Mouse (Mus musculus) heart, embryonic 14.5 days (tissue): Measurements from ENCODE around the gene Lpxn. TPM values are rescaled to one million over a fixed set of nuclear protein-coding genes. Genes with fewer than 3 reads are reported as not detected.

Source experiments
- ATAC-seq: fragments of 200-750 bp; cut with Nextera tagmentation; 2 replicates; pipeline ENCODE4 v1.8.0; 2017; ENCODE audit warnings: low read depth, moderate TSS enrichment; ENCODE audit not compliant: insufficient number of reproducible peaks, insufficient read depth, low FRiP score
- H3K27ac ChIP-seq, 2 experiments: fragments of 200-500 bp in 1 of 2; fragments of 300-500 bp in 1 of 2; sonication (generic) in 1 of 2; replicated peaks in 1 of 2; 2 replicates each; pipeline ENCODE4 v1.5.1; 2012 to 2014; ENCODE audit warnings: low read depth in 2 of 2, low read length in 2 of 2, control low read depth in 1 of 2, mild to moderate bottlenecking in 1 of 2, mixed read lengths in 1 of 2; ENCODE audit not compliant: control insufficient read depth in 1 of 2, insufficient read depth in 1 of 2
- H3K27me3 ChIP-seq: fragments of 300-500 bp; sonication (generic); 2 replicates; pipeline ENCODE4 v1.6.1; 2014; ENCODE audit warnings: mild to moderate bottlenecking, low read length, control low read depth; ENCODE audit not compliant: control insufficient read depth, insufficient read depth
- H3K36me3 ChIP-seq: fragments of 300-500 bp; sonication (generic); 2 replicates; pipeline ENCODE4 v1.6.1; 2014; ENCODE audit warnings: mild to moderate bottlenecking, control low read depth, low read length, mixed read lengths; ENCODE audit not compliant: control insufficient read depth, insufficient read depth
- H3K4me1 ChIP-seq, 2 experiments: fragments of 200-500 bp in 1 of 2; fragments of 300-500 bp in 1 of 2; sonication (generic) in 1 of 2; 2 replicates each; pipeline ENCODE4 v1.6.1; 2012 to 2014; ENCODE audit warnings: low read length in 2 of 2, control low read depth in 1 of 2, mixed read lengths in 1 of 2; ENCODE audit not compliant: control insufficient read depth in 2 of 2, insufficient read depth in 2 of 2
- H3K4me2 ChIP-seq: fragments of 300-500 bp; sonication (generic); 2 replicates; pipeline ENCODE4 v1.6.1; 2014; ENCODE audit warnings: mild to moderate bottlenecking, low read length
- H3K4me3 ChIP-seq, 2 experiments: fragments of 200-500 bp in 1 of 2; fragments of 300-500 bp in 1 of 2; sonication (generic) in 1 of 2; 2 replicates each; pipeline ENCODE4 v1.5.1; 2012 to 2014; ENCODE audit warnings: low read length in 2 of 2, mild to moderate bottlenecking in 2 of 2, control low read depth in 1 of 2, low read depth in 1 of 2, moderate library complexity in 1 of 2; ENCODE audit not compliant: control insufficient read depth in 1 of 2, insufficient read depth in 1 of 2
- H3K9ac ChIP-seq: fragments of 300-500 bp; sonication (generic); 2 replicates; pipeline ENCODE4 v1.6.1; 2014; ENCODE audit warnings: mild to moderate bottlenecking, low read length
- H3K9me3 ChIP-seq: fragments of 300-500 bp; sonication (generic); 2 replicates; pipeline ENCODE4 v1.6.1; 2016; ENCODE audit warnings: low read length, control low read depth; ENCODE audit not compliant: control insufficient read depth
- WGBS: fragments of 180-500 bp; shearing (Covaris S2); extraction: QIAGEN DNeasy Blood & Tissue Kit; methylation state at CpG from one replicate; pipeline ENCODE4 v1.1.7; 2014; 5-methylcytosine and 5-hydroxymethylcytosine counted together
- polyA plus RNA-seq: library from polyadenylated mRNA; unstranded; fragments of >200 nt; fragmentation: Nextera tagmentation; extraction: Ambion mirVana; gene quantifications from 2 replicates; pipeline ENCODE4 v1.2.1, GENCODE M21; 2014

The Lpxn gene
- polyA plus RNA-seq, 1 experiment from 2014 or later = 0.92 TPM

GRCm38 (mm10) chr19:12780437-12780836 lies 15.6 kb upstream of the Lpxn start:
- no peak overlapping the region for H3K27ac ChIP-seq
- no peak for ATAC-seq
- no peaks in the 10 kb centered on the region; a peak in 1 of 4 replicates for H3K4me1 ChIP-seq
- no peak overlapping the region for H3K4me3 ChIP-seq
- H3K4me2 ChIP-seq = no peak overlapping the region
- H3K9me3 ChIP-seq = no peaks in the 10 kb centered on the region
- no peaks in the 10 kb centered on the region for H3K27me3 ChIP-seq
- peaks cover 30% of the 10 kb centered on the region for H3K36me3 ChIP-seq
- H3K9ac ChIP-seq = no peak overlapping the region

- Histone ChIP-seq H3K36me3 (peaks cover 15% of the 10 kb centered on the region), H3K27ac (no peak overlapping the region), H3K27me3 (no peaks in the 10 kb centered on the region), H3K4me3 (no peak overlapping the region), H3K9me3 (no peaks in the 10 kb centered on the region), H3K4me1 (peaks cover 2 to 16% of the 10 kb centered on the region in 2 experiments; a peak in 3 of 4 replicates), H3K9ac (no peak overlapping the region), H3K4me2 (no peak overlapping the region)
- no peak for ATAC-seq
- WGBS = 85% methylated on average over 2 of the region's 2 CpGs
These were observed 9.1 kb upstream of the Lpxn start for GRCm38 (mm10) chr19:12786803-12787395.

GRCm38 (mm10) chr19:12787721-12788120 lies 8.3 kb upstream of the Lpxn start:
- Histone ChIP-seq H3K36me3 (peaks cover 15% of the 10 kb centered on the region), H3K4me2 (no peak overlapping the region), H3K27ac (no peak overlapping the region), H3K27me3 (no peaks in the 10 kb centered on the region), H3K9ac (no peak overlapping the region), H3K9me3 (no peaks in the 10 kb centered on the region), H3K4me3 (no peak overlapping the region), H3K4me1 (peaks cover 2 to 16% of the 10 kb centered on the region in 2 experiments; a peak in 3 of 4 replicates)
- WGBS = 82% methylated on average over 4 of the region's 4 CpGs
- no peak for ATAC-seq

- no peaks in the 10 kb centered on the region for H3K27me3 ChIP-seq
- ATAC-seq = no peak
- no peak overlapping the region for H3K27ac ChIP-seq
- no peak overlapping the region for H3K9ac ChIP-seq
- H3K9me3 ChIP-seq = no peaks in the 10 kb centered on the region
- H3K36me3 ChIP-seq = peaks cover 15% of the 10 kb centered on the region
- H3K4me1 ChIP-seq = peaks cover 2 to 20% of the 10 kb centered on the region in 2 experiments; a peak in 3 of 4 replicates
- H3K4me2 ChIP-seq = no peak overlapping the region
- no peak overlapping the region for H3K4me3 ChIP-seq
These were observed 3.6 kb upstream of the Lpxn start for GRCm38 (mm10) chr19:12792374-12792773.

- no peaks in the 10 kb centered on the region for H3K9me3 ChIP-seq
- peaks cover 2 to 17% of the 10 kb centered on the region in 2 experiments; a peak in 3 of 4 replicates for H3K4me1 ChIP-seq
- H3K4me3 ChIP-seq = peak overlapping the region; percentile 96 to 98
- WGBS = under 1% methylated on average over 35 of the region's 39 CpGs
- peak overlapping the region; percentile 100 for H3K27ac ChIP-seq
- peaks cover 5% of the 10 kb centered on the region; the same call in 1 of the 2 replicates for H3K36me3 ChIP-seq
- peak overlapping the region; percentile 100 for H3K9ac ChIP-seq
- peak overlapping the region; percentile 78 for H3K4me2 ChIP-seq
- H3K27me3 ChIP-seq = no peaks in the 10 kb centered on the region
- peak; percentile 70 for ATAC-seq
These were observed 1.6 kb upstream of the Lpxn start for GRCm38 (mm10) chr19:12794056-12795044.

GRCm38 (mm10) chr19:12795110-12795509 lies 883 bp upstream of the Lpxn start:
- Histone ChIP-seq H3K27me3 (no peaks in the 10 kb centered on the region), H3K36me3 (peaks cover under 1% of the 10 kb centered on the region; the same call in 1 of the 2 replicates), H3K4me2 (peak overlapping the region; percentile 78), H3K27ac (peak overlapping the region; percentile 100), H3K9me3 (no peaks in the 10 kb centered on the region), H3K4me3 (peak overlapping the region; percentile 96 to 98), H3K9ac (peak overlapping the region; percentile 100), H3K4me1 (peaks cover 2 to 17% of the 10 kb centered on the region in 2 experiments; a peak in 3 of 4 replicates)
- 0% methylated on average over 42 of the region's 63 CpGs for WGBS
- ATAC-seq = peak; percentile 20

- H3K4me1 ChIP-seq = peaks cover 2 to 12% of the 10 kb centered on the region in 2 experiments; a peak in 3 of 4 replicates
These were observed 437 bp downstream of the Lpxn start for GRCm38 (mm10) chr19:12796328-12796931.

More at GRCm38 (mm10) chr19:12796328-12796931, 437 bp downstream of the Lpxn start:
- WGBS = under 1% methylated on average over 29 of the region's 29 CpGs
- Histone ChIP-seq H3K9me3 (no peaks in the 10 kb centered on the region), H3K4me2 (peak overlapping the region; percentile 87), H3K27me3 (no peaks in the 10 kb centered on the region), H3K9ac (peak overlapping the region; percentile 98), H3K4me3 (peak overlapping the region; percentile 87 to 96), H3K27ac (peak overlapping the region; percentile 100), H3K36me3 (no peaks in the 10 kb centered on the region)
- no peak for ATAC-seq
